Mouse (Mus musculus): ENCODE measurements at regions not wholly inside any gene's neighbourhood (a gene's known extent, or its start where the extent isn't known, plus 50 kb on each side); places are given as distances from the start of the nearest gene placed in this dataset.
A peak's percentile ranks its signal among the peaks of the same experiment; 100 is the strongest.

DNA sequence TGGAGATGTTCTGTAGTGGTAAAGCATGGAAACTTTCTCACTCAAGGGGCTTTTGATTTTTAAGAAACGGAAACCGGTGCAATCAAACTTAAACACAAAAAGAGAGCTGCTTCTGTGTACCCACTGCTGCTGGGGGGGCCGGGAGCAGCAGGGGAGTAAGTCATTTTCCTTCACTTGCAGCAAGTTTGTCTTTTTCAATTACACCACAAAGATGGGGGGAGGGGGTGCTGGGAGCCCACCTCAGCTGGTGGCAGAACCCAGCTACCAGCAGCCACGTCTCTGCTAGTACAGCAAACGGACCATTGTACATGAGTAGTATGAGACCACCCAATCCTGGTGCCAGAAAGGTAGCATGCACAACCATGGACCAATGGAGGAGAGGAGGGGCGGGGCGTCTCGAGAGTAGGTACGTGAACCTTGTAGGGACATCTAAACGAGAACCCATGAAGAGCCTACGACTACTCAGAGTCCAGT lies 211.7 kb upstream of the Amigo2 start:
- peak; percentile 96 for DNase-seq (ENCODE audit: extremely low read depth)
- TF ChIP-seq CTCF (conservative IDR thresholded peaks at IDR 0.05 in 1 of 2, IDR thresholded peaks at IDR 0.05 in 1 of 2; ENCODE audit: low read depth in 2 of 2, low read length in 2 of 2): no peak
- TF ChIP-seq TBP (conservative IDR thresholded peaks at IDR 0.05; ENCODE audit: low read depth, low read length): peak; percentile 73; the same call in 1 of the 2 replicates
- no peak for TF ChIP-seq BHLHE40 (IDR thresholded peaks at IDR 0.05; ENCODE audit: low read depth, low read length)
- no peak for TF ChIP-seq GABPA (IDR thresholded peaks at IDR 0.05; ENCODE audit: insufficient replicate concordance, low read depth, low read length)
- TF ChIP-seq JUND (conservative IDR thresholded peaks at IDR 0.05; ENCODE audit: low read depth, low read length): no peak
- peak; percentile 61; the same call in 1 of the 2 replicates for TF ChIP-seq MAZ (IDR thresholded peaks at IDR 0.05; ENCODE audit: low read depth, low read length)
- no peak for TF ChIP-seq JUN (IDR thresholded peaks at IDR 0.05; ENCODE audit: insufficient read depth, low read depth, low read length)
- no peak for TF ChIP-seq MXI1 (IDR thresholded peaks at IDR 0.05; ENCODE audit: low read depth, low read length)
- no peak; the same call in 1 of the 2 replicates for TF ChIP-seq EP300 (IDR thresholded peaks at IDR 0.05; ENCODE audit: low read length)
- no peak; the same call in 1 of the 2 replicates for TF ChIP-seq NELFE (IDR thresholded peaks at IDR 0.05; ENCODE audit: low read depth, low read length)
- TF ChIP-seq POLR2A (IDR thresholded peaks at IDR 0.05; ENCODE audit: low read depth, low read length): peak; percentile 54
- TF ChIP-seq MYC (IDR thresholded peaks at IDR 0.05; ENCODE audit: low read depth, low read length): peak; percentile 35; the same call in 1 of the 2 replicates
- TF ChIP-seq POLR2AphosphoS2 (IDR thresholded peaks at IDR 0.05; ENCODE audit: low read depth, low read length): no peak
- TF ChIP-seq MEF2A (IDR thresholded peaks at IDR 0.05; ENCODE audit: borderline replicate concordance, low read depth, low read length): peak; percentile 39
- TF ChIP-seq MAX (IDR thresholded peaks at IDR 0.05; ENCODE audit: low read length): peak; percentile 23; the same call in 1 of the 2 replicates
- TF ChIP-seq ZKSCAN1 (IDR thresholded peaks at IDR 0.05; ENCODE audit: borderline replicate concordance, low read depth, low read length): no peak
- no peak for TF ChIP-seq SMC3 (IDR thresholded peaks at IDR 0.05; ENCODE audit: low read depth, low read length)
- no peak for TF ChIP-seq ZMIZ1 (IDR thresholded peaks at IDR 0.05; ENCODE audit: low read depth, low read length)
- TF ChIP-seq USF1 (IDR thresholded peaks at IDR 0.05; ENCODE audit: low read depth, low read length): no peak
- TF ChIP-seq CHD2 (IDR thresholded peaks at IDR 0.05; ENCODE audit: low read length): peak; percentile 64
- peak; percentile 49; the same call in 1 of the 2 replicates for TF ChIP-seq HCFC1 (IDR thresholded peaks at IDR 0.05; ENCODE audit: low read depth, low read length)
- TF ChIP-seq PAX5 (IDR thresholded peaks at IDR 0.05; ENCODE audit: low read length): no peak
- TF ChIP-seq MAFK (IDR thresholded peaks at IDR 0.05; ENCODE audit: insufficient replicate concordance, low read length): no peak
- TF ChIP-seq IRF4 (IDR thresholded peaks at IDR 0.05; ENCODE audit: low read depth, low read length): no peak
- no peak for TF ChIP-seq RCOR1 (conservative IDR thresholded peaks at IDR 0.05; ENCODE audit: low read depth, low read length)
- TF ChIP-seq SIN3A (IDR thresholded peaks at IDR 0.05; ENCODE audit: low read length): no peak
- no peak for TF ChIP-seq ZNF384 (IDR thresholded peaks at IDR 0.05; ENCODE audit: low read depth, low read length)
- no peak for TF ChIP-seq CHD1 (IDR thresholded peaks at IDR 0.05; ENCODE audit: low read depth, low read length)
- TF ChIP-seq UBTF (IDR thresholded peaks at IDR 0.05; ENCODE audit: low read depth, low read length): no peak
- TF ChIP-seq KAT2A (IDR thresholded peaks at IDR 0.05; ENCODE audit: insufficient replicate concordance, low read length): no peak
- TF ChIP-seq NRF1 (IDR thresholded peaks at IDR 0.05; ENCODE audit: low read depth, low read length): no peak; the same call in 1 of the 2 replicates
- TF ChIP-seq ETS1 (conservative IDR thresholded peaks at IDR 0.05; ENCODE audit: low read depth, low read length): no peak
- no peak for TF ChIP-seq ELF1 (IDR thresholded peaks at IDR 0.05; ENCODE audit: low read depth, low read length)
- TF ChIP-seq RAD21 (IDR thresholded peaks at IDR 0.05; ENCODE audit: low read depth, low read length): no peak
- peak; percentile 39; the same call in 1 of the 2 replicates for TF ChIP-seq TCF12 (IDR thresholded peaks at IDR 0.05; ENCODE audit: low read depth, low read length)
- no peak for TF ChIP-seq E2F4 (IDR thresholded peaks at IDR 0.05; ENCODE audit: insufficient replicate concordance, low read depth, low read length)
- TF ChIP-seq ZC3H11A (IDR thresholded peaks at IDR 0.05; ENCODE audit: low read depth, low read length): no peak
- TF ChIP-seq USF2 (conservative IDR thresholded peaks at IDR 0.05; ENCODE audit: low read depth, low read length): no peak
- Histone ChIP-seq H3K4me1 (ENCODE audit: control insufficient read depth in 1 of 2, insufficient read depth in 2 of 2) (peaks cover 10 to 75% of the 10 kb centered on the region in 2 experiments), H3K4me3 (replicated peaks in 1 of 3; ENCODE audit: low read depth in 2 of 3, low read length in 2 of 3, poor library complexity in 1 of 3) (peak overlapping the region; percentile 33 to 67 (median 42)), H3K4me2 (ENCODE audit: insufficient read depth, low read depth, poor library complexity, severe bottlenecking) (peak overlapping the region; percentile 97), H3K9ac (ENCODE audit: insufficient read depth, low read depth) (peak overlapping the region; percentile 71), H3K27ac (ENCODE audit: insufficient read depth, low read depth) (peak overlapping the region; percentile 86), H3K27me3 (replicated peaks) (no peaks in the 10 kb centered on the region), H3K36me3 (replicated peaks in 1 of 2; ENCODE audit: control insufficient read depth in 1 of 2, insufficient read depth in 1 of 2, low read length in 1 of 2) (no peaks in the 10 kb centered on the region), H3K79me2 (replicated peaks; ENCODE audit: control insufficient read depth, extremely low read depth, insufficient read depth, poor library complexity, severe bottlenecking) (no peaks in the 10 kb centered on the region), H3K9me3 (replicated peaks; ENCODE audit: low read length) (no peaks in the 10 kb centered on the region)
- in situ Hi-C loops (cut with MboI; ENCODE audit: low pct_ligation_motif_present, low pct_unique_long_range_greater_than_20kb, low sequenced_read_pairs): loop anchor here (10.0 to 25.0 kb wide), 2 partner anchors 74 to 379 kb away; partner anchors contain the start of gene Hdac7
- dilution Hi-C loops (cut with MboI; ENCODE audit: extremely low pct_ligation_motif_present, extremely low pct_unique_long_range_greater_than_20kb, low sequenced_read_pairs): no loop called here
